Mouse (Mus musculus) CH12.LX (cell line): ENCODE results near the gene Gabrb3. TPM values are rescaled to one million over a fixed set of nuclear protein-coding genes. Genes with fewer than 3 reads are reported as not detected.

Experiments
- DNase-seq: peaks from one replicate; pipeline ENCODE4 v3.0.0-alpha.2; 2013; ENCODE audit errors: extremely low read depth
- H3K27ac ChIP-seq: 2 replicates; pipeline ENCODE4 v1.5.1; 2012; ENCODE audit warnings: low read depth, mild to moderate bottlenecking, control low read depth, moderate library complexity; ENCODE audit not compliant: insufficient read depth
- H3K27me3 ChIP-seq: replicated peaks from 2 replicates; pipeline ENCODE3; 2012; ENCODE audit warnings: inconsistent platforms
- H3K36me3 ChIP-seq, 2 experiments: replicated peaks in 1 of 2; 2 replicates each; pipeline versions ENCODE3 to v1.6.1; 2012; ENCODE audit warnings: inconsistent platforms in 1 of 2, low read length in 1 of 2, mild to moderate bottlenecking in 1 of 2, mixed read lengths in 1 of 2, moderate library complexity in 1 of 2; ENCODE audit not compliant: control insufficient read depth in 1 of 2, insufficient read depth in 1 of 2
- H3K4me1 ChIP-seq, 2 experiments: 2 replicates each; pipeline ENCODE4 v1.6.1; 2012; ENCODE audit warnings: inconsistent platforms in 1 of 2, moderate library complexity in 1 of 2; ENCODE audit not compliant: insufficient read depth in 2 of 2, control insufficient read depth in 1 of 2
- H3K4me2 ChIP-seq: 2 replicates; pipeline ENCODE4 v1.6.1; 2012; ENCODE audit warnings: low read depth, mild to moderate bottlenecking, control low read depth; ENCODE audit not compliant: poor library complexity, insufficient read depth, severe bottlenecking
- H3K4me3 ChIP-seq, 3 experiments: fragments of 150-350 bp in 1 of 3; sonication (generic) in 1 of 3; replicated peaks in 1 of 3; 2 replicates each; pipeline versions ENCODE3 to v1.5.1; 2011 to 2012; ENCODE audit warnings: low read depth in 2 of 3, low read length in 2 of 3, mild to moderate bottlenecking in 2 of 3, moderate library complexity in 2 of 3, control low read depth in 1 of 3, improper control_type of control experiment in 1 of 3, inconsistent platforms in 1 of 3, mixed read lengths in 1 of 3; ENCODE audit not compliant: poor library complexity in 1 of 3
- H3K79me2 ChIP-seq: replicated peaks from 2 replicates; pipeline ENCODE4 v1.6.1; 2012; ENCODE audit warnings: mild to moderate bottlenecking, moderate library complexity; ENCODE audit not compliant: control insufficient read depth, poor library complexity, insufficient read depth, severe bottlenecking; ENCODE audit errors: extremely low read depth
- H3K9ac ChIP-seq: 2 replicates; pipeline ENCODE4 v1.6.1; 2012; ENCODE audit warnings: low read depth, mild to moderate bottlenecking, control low read depth, moderate library complexity; ENCODE audit not compliant: insufficient read depth
- H3K9me3 ChIP-seq: replicated peaks from 2 replicates; pipeline ENCODE3; 2012; ENCODE audit warnings: low read length, inconsistent platforms, mixed read lengths
- BHLHE40 ChIP-seq: IDR thresholded peaks from 2 replicates; pipeline ENCODE4 v1.6.1; 2011; ENCODE audit warnings: mild to moderate bottlenecking, low read depth, low read length, improper control_type of control experiment
- E2F4 ChIP-seq: IDR thresholded peaks from 2 replicates; pipeline ENCODE4 v1.6.1; 2011; ENCODE audit warnings: low read depth, low read length, improper control_type of control experiment; ENCODE audit not compliant: insufficient replicate concordance
- GABPA ChIP-seq: IDR thresholded peaks from 2 replicates; pipeline ENCODE4 v1.6.1; 2012; ENCODE audit warnings: low read depth, low read length, improper control_type of control experiment, inconsistent platforms; ENCODE audit not compliant: insufficient replicate concordance
- MAFK ChIP-seq: IDR thresholded peaks from 2 replicates; pipeline ENCODE4 v1.6.1; 2011; ENCODE audit warnings: low read length, improper control_type of control experiment; ENCODE audit not compliant: insufficient replicate concordance
- MYC ChIP-seq: IDR thresholded peaks from 2 replicates; pipeline ENCODE4 v1.6.1; 2011; ENCODE audit warnings: low read depth, mild to moderate bottlenecking, improper control_type of control experiment, low read length
- PAX5 ChIP-seq: IDR thresholded peaks from 2 replicates; pipeline ENCODE4 v1.6.1; 2012; ENCODE audit warnings: low read length, inconsistent platforms, mixed read lengths
- POLR2AphosphoS2 ChIP-seq: IDR thresholded peaks from 2 replicates; pipeline ENCODE4 v1.6.1; 2011; ENCODE audit warnings: low read depth, low read length, improper control_type of control experiment
- SIN3A ChIP-seq: IDR thresholded peaks from 2 replicates; pipeline ENCODE4 v1.6.1; 2012; ENCODE audit warnings: low read length, improper control_type of control experiment, inconsistent platforms
- SMC3 ChIP-seq: IDR thresholded peaks from 2 replicates; pipeline ENCODE4 v1.6.1; 2011; ENCODE audit warnings: low read depth, low read length, improper control_type of control experiment
- TBP ChIP-seq: conservative IDR thresholded peaks from 2 replicates; pipeline ENCODE4 v1.6.1; 2011; ENCODE audit warnings: low read depth, low read length, improper control_type of control experiment
- TCF12 ChIP-seq: IDR thresholded peaks from 2 replicates; pipeline ENCODE4 v1.6.1; 2014; ENCODE audit warnings: low read depth, mild to moderate bottlenecking, inconsistent platforms, low read length, improper control_type of control experiment
- UBTF ChIP-seq: IDR thresholded peaks from 2 replicates; pipeline ENCODE4 v1.6.1; 2012; ENCODE audit warnings: low read depth, mild to moderate bottlenecking, inconsistent platforms, low read length, improper control_type of control experiment, moderate library complexity
- USF2 ChIP-seq: conservative IDR thresholded peaks from 2 replicates; pipeline ENCODE4 v1.6.1; 2011; ENCODE audit warnings: low read depth, low read length, improper control_type of control experiment
- ZMIZ1 ChIP-seq: IDR thresholded peaks from 2 replicates; pipeline ENCODE4 v1.6.1; 2012; ENCODE audit warnings: low read depth, mild to moderate bottlenecking, inconsistent platforms, low read length, improper control_type of control experiment
- dilution Hi-C: fragments of 300-500 bp; cut with MboI; formaldehyde crosslinking; loops from 2 replicates; pipeline ENCODE4 v1.14.3; 2020; ENCODE audit warnings: low sequenced_read_pairs; ENCODE audit not compliant: extremely low pct_unique_long_range_greater_than_20kb, extremely low pct_ligation_motif_present
- in situ Hi-C: fragments of 300-500 bp; cut with MboI; formaldehyde crosslinking; loops from 3 replicates; pipeline ENCODE4 v1.14.3; 2019; ENCODE audit warnings: low sequenced_read_pairs, low pct_ligation_motif_present, low pct_unique_long_range_greater_than_20kb, mixed read lengths
- polyA plus RNA-seq: library from polyadenylated mRNA; unstranded; fragments of >175 nt; gene quantifications from 2 replicates; pipeline ENCODE4 v1.2.1, GENCODE M21; 2012; ENCODE audit warnings: low read depth; ENCODE audit not compliant: insufficient read length
- total RNA-seq, 2 experiments: library from RNA; depleted of rRNA; stranded (reverse); fragments of 300-350 nt in 1 of 2; fragments of >200 nt in 1 of 2; gene quantifications; 2 replicates each; pipeline ENCODE4 v1.2.3; 2012 to 2014

Gene Gabrb3
- total and polyA plus RNA-seq, 3 experiments, result not detected

DNA sequence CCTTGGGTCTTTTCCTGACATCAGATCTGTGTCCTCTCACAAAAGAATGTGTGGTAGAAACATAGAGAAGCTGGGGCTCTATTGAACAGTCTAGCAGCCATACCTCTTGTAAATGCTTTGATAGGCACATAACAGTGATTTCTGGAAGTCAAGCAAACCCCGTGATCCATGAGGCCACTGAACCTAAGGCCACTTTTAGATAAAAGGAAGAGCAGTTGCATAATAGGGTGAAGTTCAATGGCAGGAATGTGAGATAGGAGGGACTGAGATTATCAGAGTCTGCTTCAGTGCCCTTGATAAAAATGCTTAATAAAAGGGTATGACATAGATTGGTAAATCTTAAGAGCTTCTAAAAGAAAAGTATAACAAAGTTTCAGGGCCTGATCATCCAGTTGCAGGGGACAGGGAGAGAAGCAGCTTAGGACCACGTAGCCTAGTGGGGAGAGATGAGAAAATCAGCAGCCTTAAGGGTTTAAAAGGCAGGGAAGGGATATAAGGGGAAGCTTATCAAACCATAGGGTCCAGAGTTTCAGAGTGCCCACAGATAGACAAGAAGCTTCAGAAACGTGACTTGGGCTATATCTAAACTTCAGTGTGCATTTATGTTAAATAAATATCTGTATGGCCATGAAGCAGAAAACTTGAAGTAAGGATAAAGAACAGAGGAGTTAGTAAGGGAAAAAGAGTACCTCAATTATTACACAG, 141.4 kb downstream of the Gabrb3 start:
- TF ChIP-seq PAX5, result no peak
- TF ChIP-seq USF2, result no peak
- TF ChIP-seq SIN3A, result no peak
- TF ChIP-seq ZMIZ1, result no peak
- TF ChIP-seq TBP, result no peak
- TF ChIP-seq SMC3, result no peak
- no peak for TF ChIP-seq GABPA
- TF ChIP-seq TCF12, result no peak
- no peak for TF ChIP-seq MYC
- dilution Hi-C loops, result no loop called here
- no peak overlapping the region for H3K4me2 ChIP-seq

DNA sequence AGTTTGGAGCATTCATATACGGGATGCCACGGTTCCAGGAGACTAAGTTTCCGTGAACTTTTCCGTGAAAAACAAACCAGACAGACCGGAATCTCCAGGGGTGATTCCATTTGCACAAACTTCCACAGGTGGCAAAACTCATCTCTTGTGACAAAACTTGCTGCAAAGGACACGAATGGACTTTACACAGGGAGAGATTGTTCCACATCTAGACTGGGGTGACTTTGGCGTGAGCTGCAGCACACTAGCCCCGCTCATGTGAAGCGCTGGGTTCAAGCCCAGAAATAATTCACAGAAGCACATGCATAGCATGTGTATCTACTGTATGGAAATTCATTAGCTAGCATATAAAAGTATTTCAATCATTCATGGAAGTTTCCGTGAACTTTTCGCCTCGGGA, 144.9 kb downstream of the Gabrb3 start:
- Histone ChIP-seq H3K4me2 (no peak overlapping the region), H3K36me3 (peaks cover 0 to 5% of the 10 kb centered on the region in 2 experiments), H3K79me2 (no peaks in the 10 kb centered on the region), H3K9me3 (peaks cover 22% of the 10 kb centered on the region), H3K27ac (no peak overlapping the region), H3K4me1 (no peaks in the 10 kb centered on the region), H3K9ac (no peak overlapping the region), H3K27me3 (no peaks in the 10 kb centered on the region), H3K4me3 (no peak overlapping the region)
- in situ Hi-C loops (no loop called here), dilution Hi-C loops (no loop called here)
- TF ChIP-seq PAX5 (no peak), BHLHE40 (no peak), ZMIZ1 (no peak), E2F4 (no peak), POLR2AphosphoS2 (no peak), UBTF (no peak), MAFK (no peak)
- no peak for DNase-seq

More for the DNA sequence above, 141.4 kb downstream of the Gabrb3 start:
- H3K27ac ChIP-seq, result no peak overlapping the region
- peaks cover 0 to 11% of the 10 kb centered on the region in 2 experiments for H3K36me3 ChIP-seq
- H3K4me3 ChIP-seq, result no peak overlapping the region
- H3K27me3 ChIP-seq, result no peaks in the 10 kb centered on the region
- in situ Hi-C loops, result no loop called here
- no peak overlapping the region for H3K9ac ChIP-seq
- no peaks in the 10 kb centered on the region for H3K4me1 ChIP-seq
- DNase-seq, result no peak
- no peaks in the 10 kb centered on the region for H3K79me2 ChIP-seq
- peaks cover 17% of the 10 kb centered on the region for H3K9me3 ChIP-seq
